Mouse (Mus musculus) forebrain, postnatal 0 days (tissue): ENCODE measurements around the gene Osbpl5. TPM values are rescaled to one million over a fixed set of nuclear protein-coding genes. Genes with fewer than 3 reads are reported as not detected.

Source experiments
- ATAC-seq: fragments of 200-750 bp; cut with Nextera tagmentation; 2 replicates; pipeline ENCODE4 v1.8.0; 2017; ENCODE audit warnings: mild to moderate bottlenecking, moderate library complexity
- DNase-seq: peaks from one replicate; pipeline ENCODE4 v3.0.0-alpha.2; 2015
- H3K27ac ChIP-seq: fragments of 300-500 bp; sonication (generic); 2 replicates; pipeline ENCODE4 v1.5.1; 2014; ENCODE audit warnings: low read depth, mild to moderate bottlenecking, antibody characterized with exemption, low read length, moderate library complexity, mixed read lengths
- H3K27me3 ChIP-seq: fragments of 300-500 bp; sonication (generic); 2 replicates; pipeline ENCODE4 v1.6.1; 2014; ENCODE audit warnings: mild to moderate bottlenecking, low read length, mixed read lengths; ENCODE audit not compliant: insufficient read depth
- H3K36me3 ChIP-seq: fragments of 300-500 bp; sonication (generic); 2 replicates; pipeline ENCODE4 v1.6.1; 2014; ENCODE audit warnings: mild to moderate bottlenecking, moderate library complexity; ENCODE audit not compliant: insufficient read depth
- H3K4me1 ChIP-seq: fragments of 300-500 bp; sonication (generic); 2 replicates; pipeline ENCODE4 v1.6.1; 2014; ENCODE audit warnings: antibody characterized with exemption; ENCODE audit not compliant: insufficient read depth
- H3K4me2 ChIP-seq: fragments of 300-500 bp; sonication (generic); 2 replicates; pipeline ENCODE4 v1.6.1; 2014; ENCODE audit warnings: low read depth, mild to moderate bottlenecking, moderate library complexity
- H3K4me3 ChIP-seq: fragments of 300-500 bp; sonication (generic); 2 replicates; pipeline ENCODE4 v1.5.1; 2014; ENCODE audit warnings: low read depth, low read length, mixed read lengths
- H3K9ac ChIP-seq: fragments of 300-500 bp; sonication (generic); 2 replicates; pipeline ENCODE4 v1.6.1; 2014; ENCODE audit warnings: mild to moderate bottlenecking
- H3K9me3 ChIP-seq: fragments of 300-500 bp; sonication (generic); 2 replicates; pipeline ENCODE4 v1.6.1; 2016; ENCODE audit warnings: low read length
- CTCF ChIP-seq: sonication (generic); IDR thresholded peaks from 2 replicates; pipeline ENCODE4 v1.5.1; 2016; ENCODE audit warnings: antibody characterized with exemption, control low read depth, low read depth
- WGBS: fragments of 180-500 bp; shearing (Covaris S2); extraction: QIAGEN DNeasy Blood & Tissue Kit; methylation state at CpG from one replicate; pipeline ENCODE4 v1.1.7; 2014; 5-methylcytosine and 5-hydroxymethylcytosine counted together
- polyA plus RNA-seq: library from polyadenylated mRNA; unstranded; fragments of >200 nt; fragmentation: Nextera tagmentation; extraction: Ambion mirVana; gene quantifications from 2 replicates; pipeline ENCODE4 v1.2.1, GENCODE M21; 2015
- total RNA-seq: library from RNA; depleted of rRNA; stranded (reverse); fragments of >200 nt; gene quantifications from 2 replicates; pipeline ENCODE4 v1.2.3, GENCODE M21; 2014

Osbpl5 gene
- total and polyA plus RNA-seq, 2 experiments from 2014 or later = 26.2 to 38.3 TPM

DNA sequence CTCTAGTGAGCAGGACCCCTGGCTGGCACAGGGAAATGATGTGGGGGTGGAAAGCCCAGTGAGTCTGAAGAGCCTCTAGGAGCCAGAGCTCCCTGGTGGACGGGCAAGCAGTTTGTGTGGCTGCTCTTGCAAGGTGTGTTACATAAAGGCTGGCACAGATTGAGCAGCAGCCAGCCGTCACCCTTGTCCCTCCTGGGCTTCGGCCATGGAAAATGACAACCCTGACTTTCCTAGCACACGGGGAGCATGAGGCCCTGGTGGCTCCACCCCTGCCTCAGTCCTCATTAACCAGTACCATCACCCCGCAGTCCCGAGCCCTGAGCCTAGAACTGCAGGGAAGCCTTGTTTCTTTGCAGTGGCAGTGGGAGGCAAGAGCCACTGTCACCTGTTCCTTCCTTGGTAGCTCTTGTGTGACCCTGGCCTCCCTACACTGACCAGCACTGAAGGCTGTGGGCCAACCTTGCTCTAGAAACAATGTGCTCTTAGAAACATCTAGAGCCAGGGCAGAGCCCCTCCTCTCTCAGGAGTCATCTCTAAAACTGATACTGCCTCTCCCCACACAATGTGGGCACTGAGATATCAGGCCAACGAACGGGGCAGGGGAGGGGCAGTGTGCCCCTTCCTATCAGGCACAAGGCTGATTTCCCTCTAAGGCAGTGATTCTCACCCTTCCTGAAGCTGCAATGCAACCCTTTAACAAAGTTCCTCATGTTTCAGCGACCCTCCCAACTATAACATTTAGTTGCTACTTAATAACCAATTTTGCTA lies 1.2 kb downstream of the Osbpl5 start:
- H3K9ac ChIP-seq = no peak overlapping the region
- no peak overlapping the region for H3K4me3 ChIP-seq
- H3K36me3 ChIP-seq = no peaks in the 10 kb centered on the region
- no peak for DNase-seq
- no peaks in the 10 kb centered on the region; the same call in 1 of the 2 replicates for H3K27me3 ChIP-seq
- no peak overlapping the region for H3K4me2 ChIP-seq
- ATAC-seq = no peak
- H3K9me3 ChIP-seq = no peaks in the 10 kb centered on the region
- H3K4me1 ChIP-seq = peaks cover 4% of the 10 kb centered on the region; the same call in 1 of the 2 replicates
- 78% methylated on average over 9 of the region's 9 CpGs for WGBS
- H3K27ac ChIP-seq = no peak overlapping the region
- no peak for TF ChIP-seq CTCF

DNA sequence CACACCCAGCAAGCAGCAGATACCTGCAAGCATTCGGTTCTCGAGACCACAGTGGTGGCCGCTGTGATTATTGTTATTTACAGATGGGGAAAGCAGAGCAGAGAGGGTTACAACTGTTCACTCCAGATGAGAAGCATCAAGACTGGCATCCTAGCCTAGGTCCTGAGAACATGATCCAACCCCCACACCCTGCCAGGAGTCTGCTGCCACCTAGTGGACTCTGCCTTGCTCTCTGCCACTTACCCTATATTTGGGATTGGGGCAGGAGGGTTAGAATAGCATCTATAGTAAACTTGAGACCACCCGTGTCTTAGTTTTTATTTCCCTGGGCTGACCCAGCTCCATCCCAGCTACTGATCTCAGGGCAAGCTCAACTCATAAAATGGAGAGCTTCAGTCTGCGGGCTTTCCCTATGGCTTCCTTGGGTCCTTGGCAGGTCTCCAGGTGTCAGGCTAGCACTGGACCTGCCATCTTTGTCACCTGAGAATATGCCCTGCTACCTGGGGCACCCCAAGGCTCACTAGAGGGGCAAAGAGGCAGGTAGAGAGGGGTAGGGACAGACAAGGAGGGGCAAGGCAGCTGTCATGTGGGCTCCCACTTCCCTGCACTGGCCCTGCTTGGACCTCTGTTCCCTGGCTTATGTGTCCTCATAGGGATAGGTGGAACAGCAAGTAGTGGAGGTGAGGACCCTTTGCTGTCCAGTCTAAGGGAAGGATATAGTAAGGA lies 2.6 kb downstream of the Osbpl5 start:
- WGBS = 41% methylated on average over 5 of the region's 5 CpGs
- ATAC-seq (no peak), DNase-seq (peak; percentile 64)
- Histone ChIP-seq H3K27me3 (no peaks in the 10 kb centered on the region; the same call in 1 of the 2 replicates), H3K4me3 (no peak overlapping the region), H3K4me2 (no peak overlapping the region), H3K36me3 (no peaks in the 10 kb centered on the region), H3K9me3 (no peaks in the 10 kb centered on the region), H3K27ac (no peak overlapping the region), H3K4me1 (peaks cover 4% of the 10 kb centered on the region; the same call in 1 of the 2 replicates), H3K9ac (no peak overlapping the region)
- peak; percentile 76 for TF ChIP-seq CTCF

DNA sequence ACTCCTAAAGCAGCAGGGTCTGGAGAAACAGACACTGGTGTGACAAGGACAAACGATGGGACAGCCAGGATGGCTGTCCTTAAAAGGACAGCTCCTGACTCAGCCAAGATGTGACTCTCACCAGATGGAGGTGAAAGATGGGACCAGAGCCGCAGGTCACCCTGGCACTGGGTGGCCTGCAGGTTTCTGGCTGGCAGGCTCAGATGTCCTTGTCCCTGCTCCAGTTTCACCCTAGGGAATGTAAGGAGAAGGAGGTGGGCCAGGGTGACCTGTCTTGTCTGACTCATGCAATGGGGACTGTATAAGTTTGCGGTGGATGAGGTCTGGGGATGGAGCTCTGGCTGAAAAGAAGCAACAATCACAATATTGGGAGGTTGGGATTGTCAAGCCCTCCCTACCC lies 4.2 kb downstream of the Osbpl5 start:
- TF ChIP-seq CTCF = no peak
- no peak for ATAC-seq
- Histone ChIP-seq H3K27ac (no peak overlapping the region), H3K4me2 (no peak overlapping the region), H3K36me3 (no peaks in the 10 kb centered on the region), H3K9me3 (no peaks in the 10 kb centered on the region), H3K4me1 (peaks cover 4% of the 10 kb centered on the region; the same call in 1 of the 2 replicates), H3K27me3 (no peaks in the 10 kb centered on the region; the same call in 1 of the 2 replicates), H3K9ac (no peak overlapping the region), H3K4me3 (no peak overlapping the region)
- DNase-seq = no peak
- 88% methylated on average over 3 of the region's 3 CpGs for WGBS

DNA sequence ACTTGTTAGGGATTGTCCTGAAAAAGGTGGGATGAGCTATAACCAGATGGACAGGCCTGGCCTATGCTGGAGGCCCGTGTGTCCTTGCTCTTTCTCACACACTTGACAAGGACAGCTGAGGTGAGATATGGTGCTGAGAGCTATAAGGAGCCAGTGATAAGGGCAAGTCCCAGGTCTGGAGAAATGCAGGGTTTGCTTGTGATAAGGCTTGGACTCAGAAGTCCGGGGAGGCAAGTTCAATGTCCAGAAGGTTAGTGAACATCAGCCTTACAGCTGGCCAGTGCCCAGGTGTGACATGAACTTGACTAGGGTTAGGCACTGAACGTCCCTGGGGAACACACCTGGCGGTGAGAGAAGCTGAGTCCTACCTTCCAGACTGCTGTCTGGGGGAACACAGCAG lies 4.7 kb downstream of the Osbpl5 start:
- WGBS = 83% methylated on average over 4 of the region's 4 CpGs
- Histone ChIP-seq H3K36me3 (no peaks in the 10 kb centered on the region), H3K27ac (no peak overlapping the region), H3K27me3 (no peaks in the 10 kb centered on the region; the same call in 1 of the 2 replicates), H3K9me3 (no peaks in the 10 kb centered on the region), H3K4me1 (peaks cover 1% of the 10 kb centered on the region; the same call in 1 of the 2 replicates), H3K4me2 (no peak overlapping the region), H3K4me3 (no peak overlapping the region), H3K9ac (no peak overlapping the region)
- DNase-seq (no peak), ATAC-seq (no peak)
- no peak for TF ChIP-seq CTCF

DNA sequence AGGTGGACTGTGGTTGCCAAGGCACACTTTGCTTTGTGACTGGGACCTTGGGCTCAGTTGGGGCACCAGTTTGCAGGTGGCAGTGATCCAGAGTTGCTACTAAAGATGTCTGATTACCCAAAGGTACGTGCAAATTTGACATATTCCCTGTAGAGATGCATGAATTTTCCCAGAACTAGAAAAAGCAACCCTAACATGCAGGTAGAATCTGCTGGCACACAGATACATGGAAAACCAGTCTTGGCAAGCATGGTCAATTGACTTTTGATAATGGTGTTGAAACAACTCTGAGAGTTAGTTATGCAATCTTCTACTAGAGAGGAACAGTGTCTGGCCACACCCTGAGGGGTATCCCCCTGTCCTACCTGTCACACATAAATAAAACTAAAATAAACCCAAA lies 5.4 kb downstream of the Osbpl5 start:
- WGBS = 43% methylated on average over 1 of the region's 1 CpGs
- no peak overlapping the region for H3K4me3 ChIP-seq
- H3K27ac ChIP-seq = no peak overlapping the region

DNA sequence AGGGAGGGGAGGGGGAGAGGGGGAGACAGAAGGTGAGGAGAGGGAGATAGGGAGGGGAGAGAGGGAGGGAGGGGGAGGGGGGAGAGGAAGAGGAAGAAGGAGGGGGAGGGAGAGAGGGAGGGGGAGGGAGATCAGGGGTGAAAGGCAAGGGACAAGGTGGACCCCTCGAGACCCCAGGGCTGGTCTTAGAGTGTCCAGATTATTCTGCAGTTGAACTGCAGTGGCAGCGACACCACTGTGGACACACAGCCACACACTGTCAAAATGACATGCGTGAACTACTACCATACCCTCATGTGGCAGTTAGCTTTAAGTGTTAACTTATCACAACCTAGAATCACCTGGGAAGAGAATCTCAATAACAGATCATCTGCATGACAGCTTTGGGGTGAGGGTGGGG lies 7.7 kb downstream of the Osbpl5 start:
- no peak overlapping the region for H3K27ac ChIP-seq
- 77% methylated on average over 3 of the region's 3 CpGs for WGBS
- DNase-seq = no peak

More for the DNA sequence above, 5.4 kb downstream of the Osbpl5 start:
- Histone ChIP-seq H3K4me1 (no peaks in the 10 kb centered on the region), H3K9ac (no peak overlapping the region), H3K9me3 (no peaks in the 10 kb centered on the region), H3K27me3 (no peaks in the 10 kb centered on the region; the same call in 1 of the 2 replicates), H3K36me3 (no peaks in the 10 kb centered on the region), H3K4me2 (no peak overlapping the region)
- no peak for ATAC-seq
- no peak for DNase-seq
- TF ChIP-seq CTCF = no peak

More for the DNA sequence above, 7.7 kb downstream of the Osbpl5 start:
- Histone ChIP-seq H3K4me2 (no peak overlapping the region), H3K9ac (no peak overlapping the region), H3K27me3 (no peaks in the 10 kb centered on the region), H3K4me1 (no peaks in the 10 kb centered on the region), H3K4me3 (no peak overlapping the region), H3K9me3 (no peaks in the 10 kb centered on the region), H3K36me3 (no peaks in the 10 kb centered on the region)
- TF ChIP-seq CTCF = no peak
- ATAC-seq = no peak
